25 mouse cellular contexts compared by ENCODE assay signal in the genomic region with DNA sequence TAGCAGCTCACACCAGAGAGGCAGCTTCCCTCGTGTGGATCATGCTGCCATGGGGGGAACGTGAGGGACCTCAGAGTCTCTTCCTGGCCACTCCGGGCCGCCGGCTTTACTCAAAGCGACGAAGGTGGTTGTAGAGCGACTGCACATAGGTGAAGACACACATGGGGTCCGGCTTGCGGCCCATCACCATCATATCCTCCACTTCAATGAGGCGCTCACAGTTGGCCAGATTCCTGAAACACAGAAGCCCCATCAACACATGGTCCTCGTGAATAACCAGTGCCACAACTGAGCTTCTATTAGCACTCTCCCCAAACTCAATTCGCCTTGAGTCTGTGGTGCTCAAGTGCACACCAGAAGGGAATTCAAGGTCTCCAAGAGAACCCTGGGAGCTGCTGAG. TPM values are rescaled to one million over a fixed set of nuclear protein-coding genes. Genes with fewer than 3 reads are reported as not detected.
DNase-seq lines count a peak whose midpoint lies in the region; ATAC-seq lines count a peak whose summit lies in the region.
"Had no signal": no experiment of that assay in that cellular context is flagged by ENCODE, and none has a peak within 500 bp of the region (broad histone marks: within the 10 kb centered on the region; RNA-seq: fewer than 3 reads in every experiment).

No protein-coding gene starts in this region.

- DNase-seq in heart, adult 11 months, result peak; percentile 94
- DNase-seq in heart, adult 18-20 months, result no peak
- DNase-seq in lung, adult 18-20 months, result no peak
- DNase-seq: adrenal gland, adult 2 months; adrenal gland, postnatal 10 days; adrenal gland, postnatal 25 days; cerebellum, adult 11 months; cerebellum, adult 18-20 months; cerebellum, adult 8-10 months; cerebellum, adult 9-11 months; cerebellum, postnatal 14 days; cerebellum, postnatal 36 days; embryo, embryonic 11 days had no signal

- no peak for ATAC-seq in lung, embryonic 15.5 days (ENCODE audit: borderline replicate concordance, extremely low read depth, low FRiP score, low TSS enrichment)
- ATAC-seq: forebrain, embryonic 14.5 days; forebrain, embryonic 16.5 days had no signal

- H3K9ac ChIP-seq in lung, embryonic 15.5 days, result no peak overlapping the region
- H3K9ac ChIP-seq: embryonic facial prominence, embryonic 13.5 days; embryonic facial prominence, embryonic 15.5 days; forebrain, embryonic 12.5 days had no signal

- no peaks in the 10 kb centered on the region for H3K27me3 ChIP-seq in lung, embryonic 15.5 days
- H3K27me3 ChIP-seq: embryonic facial prominence, embryonic 13.5 days; embryonic facial prominence, embryonic 15.5 days; forebrain, embryonic 12.5 days had no signal

- H3K4me1 ChIP-seq in lung, embryonic 15.5 days, result peaks cover 56% of the 10 kb centered on the region
- H3K4me1 ChIP-seq: forebrain, embryonic 10.5 days; forebrain, embryonic 12.5 days had no signal

- peak overlapping the region; percentile 86 for H3K27ac ChIP-seq in lung, embryonic 15.5 days
- H3K27ac ChIP-seq: embryonic facial prominence, embryonic 13.5 days; embryonic facial prominence, embryonic 15.5 days; forebrain, embryonic 10.5 days; forebrain, embryonic 12.5 days had no signal

- peaks cover 41% of the 10 kb centered on the region for H3K36me3 ChIP-seq in lung, embryonic 15.5 days
- H3K36me3 ChIP-seq: embryonic facial prominence, embryonic 13.5 days; embryonic facial prominence, embryonic 15.5 days; forebrain, embryonic 10.5 days; forebrain, embryonic 12.5 days had no signal

- no peak overlapping the region for H3K4me3 ChIP-seq in lung, embryonic 15.5 days
- H3K4me3 ChIP-seq: embryonic facial prominence, embryonic 13.5 days; embryonic facial prominence, embryonic 15.5 days; erythroblast, embryonic 14.5 days; forebrain, embryonic 10.5 days; forebrain, embryonic 12.5 days had no signal

- WGBS in lung, embryonic 15.5 days, result 88% methylated on average over 13 of the region's 13 CpGs

- no peak overlapping the region for H3K4me2 ChIP-seq in lung, embryonic 15.5 days
- H3K4me2 ChIP-seq: embryonic facial prominence, embryonic 13.5 days; embryonic facial prominence, embryonic 15.5 days; forebrain, embryonic 12.5 days had no signal

- no peaks in the 10 kb centered on the region for H3K9me3 ChIP-seq in lung, embryonic 15.5 days
- H3K9me3 ChIP-seq: embryonic facial prominence, embryonic 13.5 days; embryonic facial prominence, embryonic 15.5 days; forebrain, embryonic 10.5 days; forebrain, embryonic 12.5 days had no signal

RNA-seq across cellular contexts. Expression of a gene that starts 20.3 kb away (rescaled TPM):
- total RNA-seq in heart, adult 18-20 months (2021), result 10 to 100 TPM in 1 of 2 experiments, 1 to 10 TPM in 1; 9.4 to 11.3 TPM
- polyA plus RNA-seq in lung, embryonic 15.5 days (2015; fragmentation: Nextera tagmentation; extraction: Ambion mirVana), result 156 and 158 TPM in 2 replicates
- polyA plus RNA-seq: erythroblast, embryonic 14.5 days had no signal

RNA-seq across cellular contexts. Expression of a gene that starts 28.9 kb away (rescaled TPM):
- under 1 TPM in 1 of 2 experiments, not detected in 1; 0.75 TPM for total RNA-seq in heart, adult 18-20 months (2021)
- 11.4 and 11.8 TPM in 2 replicates for polyA plus RNA-seq in lung, embryonic 15.5 days (2015; fragmentation: Nextera tagmentation; extraction: Ambion mirVana)
- total RNA-seq: MEL had no signal
- polyA plus RNA-seq: C2C12; erythroblast, embryonic 14.5 days had no signal

RNA-seq across cellular contexts. Expression of a gene that starts 44.1 kb away (rescaled TPM):
- total RNA-seq in heart, adult 18-20 months (2021), result not detected
- polyA plus RNA-seq in lung, embryonic 15.5 days (2015; fragmentation: Nextera tagmentation; extraction: Ambion mirVana), result 0.14 and 0.26 TPM in 2 replicates
- total RNA-seq: common myeloid progenitor, adult 5-6 weeks; MEL had no signal
- polyA plus RNA-seq: C2C12; embryonic facial prominence, embryonic 11.5 days; erythroblast, embryonic 14.5 days; forebrain, embryonic 10.5 days; forebrain, embryonic 12.5 days; forebrain, embryonic 14.5 days; forebrain, embryonic 16.5 days had no signal

RNA-seq across cellular contexts. Expression of a gene that starts 50.0 kb away (rescaled TPM):
- 10 to 100 TPM; 43.1 to 47.5 TPM for total RNA-seq in heart, adult 18-20 months (2021)
- 137 and 140 TPM in 2 replicates for polyA plus RNA-seq in lung, embryonic 15.5 days (2015; fragmentation: Nextera tagmentation; extraction: Ambion mirVana)
